Mouse (Mus musculus): ENCODE measurements around the gene Ifitm5. TPM values are rescaled to one million over a fixed set of nuclear protein-coding genes. Genes with fewer than 3 reads are reported as not detected.

The Ifitm5 gene
- polyA plus RNA-seq, 1 experiment = 1.2 TPM

DNA sequence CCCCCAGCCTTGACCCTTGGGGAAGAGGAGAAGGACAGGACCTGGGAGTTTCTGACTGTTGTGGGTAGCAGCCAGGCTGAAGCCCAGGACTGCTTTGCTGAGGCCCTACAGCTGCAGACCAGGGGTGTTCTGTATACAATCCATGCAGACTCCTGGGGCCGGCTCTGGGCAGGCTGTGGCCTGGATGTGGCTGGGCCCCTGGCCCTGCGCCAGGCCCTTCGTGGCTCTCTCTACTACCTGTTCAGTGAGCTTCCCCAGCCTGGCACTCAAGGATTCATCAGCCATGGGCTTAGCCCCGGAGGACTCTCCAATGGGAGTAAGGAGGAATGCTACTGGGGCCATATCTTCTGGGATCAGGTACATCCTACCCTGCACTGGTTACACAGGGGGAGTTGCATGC lies 6.7 kb downstream of the Ifitm5 start:
- Histone ChIP-seq H3K36me3 (ENCODE audit: control insufficient read depth, insufficient read depth, low read length) (no peaks in the 10 kb centered on the region), H3K4me1 (ENCODE audit: control insufficient read depth, insufficient read depth, insufficient read length) (peaks cover 26% of the 10 kb centered on the region; the same call in 1 of the 2 replicates), H3K27ac (ENCODE audit: insufficient read depth, low read length) (peak overlapping the region; percentile 89; the same call in 1 of the 2 replicates)

GRCm38 (mm10) chr7:140942811-140943210 lies 7.3 kb downstream of the Ifitm5 start:
- Histone ChIP-seq H3K4me1 (ENCODE audit: control insufficient read depth, insufficient read depth, insufficient read length) (peaks cover 22% of the 10 kb centered on the region; the same call in 1 of the 2 replicates), H3K4me3 (ENCODE audit: extremely low read depth, insufficient read depth, insufficient read length) (no peak overlapping the region), H3K27ac (ENCODE audit: insufficient read depth, low read length) (peak overlapping the region; percentile 89; the same call in 1 of the 2 replicates), H3K36me3 (ENCODE audit: control insufficient read depth, insufficient read depth, low read length) (no peaks in the 10 kb centered on the region), H3K27me3 (ENCODE audit: control insufficient read depth, insufficient read depth, low read length) (no peaks in the 10 kb centered on the region)
- no peak for DNase-seq (ENCODE audit: low read depth in 1 of 2, low spot score in 2 of 2)
- WGBS = 82% methylated on average over 10 of the region's 10 CpGs
- TF ChIP-seq POLR2A (IDR thresholded peaks at IDR 0.05; ENCODE audit: low read depth, low read length) (no peak), CTCF (IDR thresholded peaks at IDR 0.05; ENCODE audit: extremely low read depth, insufficient read depth, insufficient read length, insufficient replicate concordance) (no peak)

More for the DNA sequence above, 6.7 kb downstream of the Ifitm5 start:
- WGBS = 77% methylated on average over 4 of the region's 4 CpGs
- Histone ChIP-seq H3K4me3 (ENCODE audit: extremely low read depth, insufficient read depth, insufficient read length) (no peak overlapping the region), H3K27me3 (ENCODE audit: control insufficient read depth, insufficient read depth, low read length) (no peaks in the 10 kb centered on the region)
- DNase-seq (ENCODE audit: low read depth in 1 of 2, low spot score in 2 of 2) = no peak
- TF ChIP-seq CTCF (IDR thresholded peaks at IDR 0.05; ENCODE audit: extremely low read depth, insufficient read depth, insufficient read length, insufficient replicate concordance) (no peak), POLR2A (IDR thresholded peaks at IDR 0.05; ENCODE audit: low read depth, low read length) (no peak)

DNA sequence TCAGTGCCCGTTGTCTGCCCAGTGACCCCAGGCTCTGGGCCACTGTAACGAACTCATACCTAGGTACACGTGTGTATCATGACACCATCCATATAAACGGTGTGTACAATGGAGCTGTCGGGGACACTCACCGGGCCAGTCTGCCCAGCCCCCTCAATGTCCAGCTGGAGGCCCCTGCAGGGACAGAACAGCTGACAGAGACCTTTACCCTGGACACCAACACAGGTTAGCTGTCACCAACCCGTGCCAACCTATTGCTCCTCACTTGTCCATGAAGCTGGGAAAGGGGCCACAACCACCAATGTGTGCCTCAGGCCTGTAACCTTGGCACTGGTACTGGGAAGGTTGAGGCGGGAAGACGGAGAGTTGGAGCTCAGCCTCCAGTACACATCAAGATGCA lies 7.8 kb downstream of the Ifitm5 start:
- no peak for TF ChIP-seq POLR2A (IDR thresholded peaks at IDR 0.05; ENCODE audit: low read depth, low read length)
- no peak for TF ChIP-seq CTCF (IDR thresholded peaks at IDR 0.05; ENCODE audit: extremely low read depth, insufficient read depth, insufficient read length, insufficient replicate concordance)
- Histone ChIP-seq H3K27me3 (ENCODE audit: control insufficient read depth, insufficient read depth, low read length) (no peaks in the 10 kb centered on the region), H3K36me3 (ENCODE audit: control insufficient read depth, insufficient read depth, low read length) (no peaks in the 10 kb centered on the region), H3K4me3 (ENCODE audit: extremely low read depth, insufficient read depth, insufficient read length) (peak overlapping the region; percentile 60; the same call in 1 of the 2 replicates), H3K27ac (ENCODE audit: insufficient read depth, low read length) (peak overlapping the region; percentile 89), H3K4me1 (ENCODE audit: control insufficient read depth, insufficient read depth, insufficient read length) (peaks cover 18% of the 10 kb centered on the region; the same call in 1 of the 2 replicates)
- DNase-seq (ENCODE audit: low read depth in 1 of 2, low spot score in 2 of 2) = no peak
- WGBS = 58% methylated on average over 9 of the region's 9 CpGs

- Histone ChIP-seq H3K4me1 (ENCODE audit: control insufficient read depth, insufficient read depth, insufficient read length) (peaks cover 9% of the 10 kb centered on the region; the same call in 1 of the 2 replicates), H3K27me3 (ENCODE audit: control insufficient read depth, insufficient read depth, low read length) (no peaks in the 10 kb centered on the region), H3K36me3 (ENCODE audit: control insufficient read depth, insufficient read depth, low read length) (no peaks in the 10 kb centered on the region), H3K4me3 (ENCODE audit: extremely low read depth, insufficient read depth, insufficient read length) (peak within 1 kb of the TSS; percentile 60), H3K27ac (ENCODE audit: insufficient read depth, low read length) (peak within 1 kb of the TSS; percentile 89)
- WGBS = under 1% methylated on average over 33 of the region's 33 CpGs
- peak; percentile 37; the same call in 1 of the 2 replicates for TF ChIP-seq POLR2A (IDR thresholded peaks at IDR 0.05; ENCODE audit: low read depth, low read length)
- peak; percentile 78 for TF ChIP-seq CTCF (IDR thresholded peaks at IDR 0.05; ENCODE audit: extremely low read depth, insufficient read depth, insufficient read length, insufficient replicate concordance)
- peak; percentile 78 to 85 for DNase-seq (ENCODE audit: low read depth in 1 of 2, low spot score in 2 of 2)
These were observed 8.7 kb downstream of the Ifitm5 start, which contains the start of gene Pgghg for GRCm38 (mm10) chr7:140941222-140942051. Gene Pgghg (plus strand): TSS chr7:140941391.

DNA sequence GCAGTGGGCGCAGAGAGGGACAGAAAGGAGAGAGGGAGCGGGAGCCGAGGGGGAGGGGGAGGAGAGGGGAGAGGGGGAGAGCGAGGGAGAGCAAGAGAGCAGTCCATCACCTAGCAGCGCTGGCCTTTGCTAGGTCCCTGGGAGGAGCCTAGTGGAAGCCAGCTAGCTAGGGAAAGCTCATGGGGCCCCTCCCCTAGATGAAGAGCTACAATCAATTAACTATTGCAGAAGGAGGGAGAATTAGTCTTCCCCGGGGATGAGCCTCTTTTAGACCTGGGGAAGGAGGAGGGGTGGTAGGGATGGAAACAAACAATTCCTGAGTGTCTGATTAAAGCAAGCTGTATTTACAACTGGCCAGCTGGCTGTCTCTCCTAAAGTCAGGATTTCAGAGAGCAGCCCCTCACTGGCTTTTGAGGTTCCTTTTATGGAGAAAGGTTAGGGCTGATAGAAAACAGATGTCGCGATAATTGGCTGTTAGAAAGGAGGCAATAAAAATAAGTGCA lies 10.4 kb downstream of the Ifitm5 start:
- TF ChIP-seq POLR2A (IDR thresholded peaks at IDR 0.05; ENCODE audit: low read depth, low read length) (no peak), CTCF (IDR thresholded peaks at IDR 0.05; ENCODE audit: extremely low read depth, insufficient read depth, insufficient read length, insufficient replicate concordance) (no peak)
- Histone ChIP-seq H3K4me3 (ENCODE audit: extremely low read depth, insufficient read depth, insufficient read length) (no peak overlapping the region), H3K27me3 (ENCODE audit: control insufficient read depth, insufficient read depth, low read length) (no peaks in the 10 kb centered on the region), H3K4me1 (ENCODE audit: control insufficient read depth, insufficient read depth, insufficient read length) (peaks cover 8% of the 10 kb centered on the region; the same call in 1 of the 2 replicates), H3K36me3 (ENCODE audit: control insufficient read depth, insufficient read depth, low read length) (no peaks in the 10 kb centered on the region), H3K27ac (ENCODE audit: insufficient read depth, low read length) (no peak overlapping the region)
- 90% methylated on average over 8 of the region's 8 CpGs for WGBS
- DNase-seq (ENCODE audit: low read depth in 1 of 2, low spot score in 2 of 2) = no peak

GRCm38 (mm10) chr7:140938896-140939295 lies 11.2 kb downstream of the Ifitm5 start:
- Histone ChIP-seq H3K4me1 (ENCODE audit: control insufficient read depth, insufficient read depth, insufficient read length) (peaks cover 8% of the 10 kb centered on the region; the same call in 1 of the 2 replicates), H3K4me3 (ENCODE audit: extremely low read depth, insufficient read depth, insufficient read length) (no peak overlapping the region), H3K27me3 (ENCODE audit: control insufficient read depth, insufficient read depth, low read length) (no peaks in the 10 kb centered on the region), H3K36me3 (ENCODE audit: control insufficient read depth, insufficient read depth, low read length) (no peaks in the 10 kb centered on the region), H3K27ac (ENCODE audit: insufficient read depth, low read length) (no peak overlapping the region)
- DNase-seq (ENCODE audit: low read depth in 1 of 2, low spot score in 2 of 2) = no peak
- WGBS = 79% methylated on average over 2 of the region's 2 CpGs
- TF ChIP-seq CTCF (IDR thresholded peaks at IDR 0.05; ENCODE audit: extremely low read depth, insufficient read depth, insufficient read length, insufficient replicate concordance) (no peak), POLR2A (IDR thresholded peaks at IDR 0.05; ENCODE audit: low read depth, low read length) (no peak)
